Mouse (Mus musculus) embryonic facial prominence, embryonic 13.5 days (tissue): ENCODE measurements at regions not wholly inside any gene's neighbourhood (a gene's known extent, or its start where the extent isn't known, plus 50 kb on each side); places are given as distances from the start of the nearest gene placed in this dataset.
A peak's percentile ranks its signal among the peaks of the same experiment; 100 is the strongest.

Experiments
- ATAC-seq: fragments of 200-750 bp; cut with Nextera tagmentation; 2 replicates; pipeline ENCODE4 v1.8.0; 2017; ENCODE audit warnings: low read depth; ENCODE audit not compliant: insufficient number of reproducible peaks, insufficient read depth, low FRiP score, low TSS enrichment
- H3K27ac ChIP-seq: fragments of 300-500 bp; sonication (generic); 2 replicates; pipeline ENCODE4 v1.5.1; 2015; ENCODE audit warnings: moderate library complexity, mild to moderate bottlenecking, inconsistent platforms
- H3K27me3 ChIP-seq: fragments of 300-500 bp; sonication (generic); 2 replicates; pipeline ENCODE4 v1.6.1; 2015; ENCODE audit warnings: mild to moderate bottlenecking, inconsistent platforms
- H3K36me3 ChIP-seq: fragments of 300-500 bp; sonication (generic); 2 replicates; pipeline ENCODE4 v1.6.1; 2015; ENCODE audit warnings: mild to moderate bottlenecking, inconsistent platforms
- H3K4me1 ChIP-seq: fragments of 300-500 bp; sonication (generic); 2 replicates; pipeline ENCODE4 v1.6.1; 2015; ENCODE audit warnings: inconsistent platforms
- H3K4me2 ChIP-seq: fragments of 300-500 bp; sonication (generic); 2 replicates; pipeline ENCODE4 v1.6.1; 2015; ENCODE audit warnings: moderate library complexity, mild to moderate bottlenecking, inconsistent platforms
- H3K4me3 ChIP-seq: fragments of 300-500 bp; sonication (generic); 2 replicates; pipeline ENCODE4 v1.5.1; 2015; ENCODE audit warnings: mild to moderate bottlenecking, inconsistent platforms
- H3K9ac ChIP-seq: fragments of 300-500 bp; sonication (generic); 2 replicates; pipeline ENCODE4 v1.6.1; 2015; ENCODE audit warnings: mild to moderate bottlenecking, inconsistent platforms
- H3K9me3 ChIP-seq: fragments of 300-500 bp; sonication (generic); 2 replicates; pipeline ENCODE4 v1.6.1; 2016; ENCODE audit warnings: inconsistent platforms
- WGBS: fragments of 180-500 bp; shearing (Covaris S2); methylation state at CpG from one replicate; pipeline ENCODE4 v1.1.7; 2015; ENCODE audit warnings: mixed read lengths; 5-methylcytosine and 5-hydroxymethylcytosine counted together

DNA sequence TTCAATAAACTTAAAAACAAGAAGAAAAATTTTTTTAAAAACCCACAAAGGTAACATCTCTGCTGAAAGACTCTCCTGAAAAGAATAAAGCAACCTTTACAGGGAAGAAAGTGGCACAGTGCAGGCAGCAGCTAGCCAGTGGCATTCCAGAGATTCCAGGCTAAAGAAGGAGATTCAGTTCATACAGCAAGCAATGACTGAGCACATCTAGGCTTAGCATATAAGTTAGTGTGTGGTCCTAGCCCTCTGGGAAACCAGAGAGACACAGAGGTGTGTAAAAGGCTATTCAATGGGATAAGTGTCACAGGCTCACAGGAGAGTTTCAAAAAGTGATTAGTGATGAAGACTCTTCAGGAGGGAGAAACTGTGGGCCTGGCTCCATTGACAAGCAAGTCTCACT lies 225.4 kb upstream of the Spaca1 start:
- Histone ChIP-seq H3K9ac (no peak overlapping the region), H3K4me2 (no peak overlapping the region), H3K27me3 (no peaks in the 10 kb centered on the region), H3K9me3 (no peaks in the 10 kb centered on the region), H3K36me3 (no peaks in the 10 kb centered on the region), H3K4me3 (no peak overlapping the region), H3K27ac (no peak overlapping the region), H3K4me1 (no peaks in the 10 kb centered on the region)
- no peak for ATAC-seq

DNA sequence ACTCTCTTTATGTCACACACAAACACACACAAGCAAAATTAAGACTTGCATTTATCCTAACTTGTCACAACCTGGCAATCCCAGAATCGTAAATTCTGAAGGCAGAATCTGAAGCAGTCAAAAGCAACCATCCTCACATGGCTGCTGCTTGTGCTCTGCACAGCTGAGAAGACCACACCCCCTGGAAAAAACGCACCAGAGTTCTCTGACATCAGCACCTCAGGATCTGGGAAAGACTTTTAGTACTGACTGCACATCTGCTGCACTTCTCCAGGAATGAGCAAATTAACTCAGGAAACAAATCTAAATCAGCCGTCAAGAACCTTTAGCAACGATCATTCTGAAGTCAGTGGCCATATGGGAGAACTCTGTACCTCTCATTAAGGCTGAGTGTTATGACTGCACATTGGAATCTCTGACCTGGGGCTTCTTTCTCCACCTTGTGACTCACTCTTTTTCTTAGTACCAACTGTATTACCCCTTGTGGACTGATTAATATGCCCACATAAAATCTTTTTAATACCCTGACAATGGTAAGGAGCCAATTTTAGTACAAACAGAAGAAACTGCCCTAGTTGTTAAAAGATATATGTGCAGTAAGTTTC lies 248.1 kb upstream of the Akirin2 start:
- Histone ChIP-seq H3K9me3 (no peaks in the 10 kb centered on the region), H3K4me3 (no peak overlapping the region), H3K27me3 (no peaks in the 10 kb centered on the region), H3K27ac (no peak overlapping the region), H3K4me1 (no peaks in the 10 kb centered on the region), H3K4me2 (no peak overlapping the region), H3K36me3 (no peaks in the 10 kb centered on the region), H3K9ac (no peak overlapping the region)
- WGBS, result 35% methylated on average over 4 of the region's 4 CpGs
- no peak for ATAC-seq

DNA sequence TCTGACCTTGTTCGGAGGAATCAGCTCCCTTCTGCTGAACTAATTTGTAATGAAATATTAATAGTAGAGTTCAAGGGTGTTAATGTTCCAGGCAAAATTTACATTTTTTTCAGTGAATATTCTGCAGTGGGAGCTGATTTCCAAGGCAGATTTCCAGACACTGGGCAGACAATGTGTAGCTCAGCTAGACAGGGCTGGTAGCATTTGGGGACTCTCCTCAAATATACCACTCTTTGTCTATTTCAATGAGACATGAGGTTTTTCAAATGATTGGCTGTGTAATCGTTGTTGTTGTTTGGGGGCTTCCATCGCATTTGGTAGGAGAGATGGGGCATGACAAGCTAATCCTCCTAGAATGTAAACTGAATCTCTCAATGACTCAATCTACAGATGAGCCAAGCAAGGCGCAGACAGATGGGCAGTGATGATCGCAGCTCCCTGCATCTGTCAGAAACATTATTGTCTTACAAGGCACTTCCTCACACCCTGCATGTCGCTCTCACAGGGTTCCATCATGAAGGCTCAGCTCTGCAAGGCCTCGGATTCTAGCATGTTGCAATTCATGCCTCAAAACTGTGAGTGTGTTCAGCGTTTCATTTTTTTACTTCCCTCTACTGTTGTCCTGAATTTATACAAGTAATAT lies 241.7 kb upstream of the Akirin2 start:
- Histone ChIP-seq H3K9me3 (peaks cover 1% of the 10 kb centered on the region; the same call in 1 of the 2 replicates), H3K4me1 (no peaks in the 10 kb centered on the region), H3K27ac (no peak overlapping the region), H3K4me2 (no peak overlapping the region), H3K4me3 (no peak overlapping the region), H3K27me3 (no peaks in the 10 kb centered on the region), H3K36me3 (no peaks in the 10 kb centered on the region), H3K9ac (no peak overlapping the region)
- ATAC-seq, result no peak
- 70% methylated on average over 8 of the region's 8 CpGs for WGBS

DNA sequence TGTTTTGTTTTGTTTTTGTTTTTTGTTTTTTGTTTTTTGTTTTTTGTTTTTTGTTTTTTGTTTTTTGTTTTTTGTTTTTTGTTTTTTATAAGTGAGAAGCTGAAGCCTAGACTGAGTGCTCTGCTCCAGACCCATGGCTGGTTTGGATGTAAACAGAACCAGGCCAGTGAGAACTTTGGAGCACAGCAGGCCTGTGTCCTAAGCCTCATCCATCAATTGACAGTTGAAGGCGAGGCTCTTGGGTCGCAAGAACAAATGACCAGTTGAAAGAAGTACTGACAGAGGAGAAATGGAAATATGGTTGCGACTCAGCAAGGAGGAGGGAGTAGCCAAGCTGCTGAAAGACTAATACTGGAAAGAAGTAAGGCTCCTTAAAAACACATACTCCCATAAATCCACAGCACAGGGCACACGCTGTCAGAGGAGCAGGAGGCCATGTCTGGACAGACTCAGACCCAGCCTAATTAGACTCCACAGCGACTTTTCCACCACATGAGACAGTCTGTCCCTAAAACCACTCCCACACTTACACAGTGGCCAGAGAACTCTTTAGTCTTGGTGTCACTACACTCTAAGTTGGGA lies 240.6 kb upstream of the Akirin2 start:
- ATAC-seq, result no peak
- 77% methylated on average over 5 of the region's 5 CpGs for WGBS

DNA sequence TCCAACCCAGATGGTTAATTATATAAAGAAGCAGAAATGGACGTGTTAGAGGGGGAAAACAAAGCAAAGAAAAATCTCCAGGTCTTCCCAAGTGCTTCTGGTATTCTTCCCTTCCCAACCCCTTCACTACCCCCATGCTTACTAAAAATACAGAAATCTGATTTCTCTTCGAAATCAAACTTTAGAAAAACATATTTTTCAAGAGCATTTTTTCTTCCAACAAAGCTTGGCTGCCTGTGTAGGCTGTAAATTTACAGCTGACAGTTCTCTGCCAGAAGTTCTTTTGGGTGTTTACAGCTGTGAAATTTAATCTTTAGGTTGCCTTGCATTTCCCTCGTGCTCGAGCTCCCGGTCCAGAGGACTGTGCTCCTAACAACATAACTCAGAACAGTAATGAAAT lies 234.9 kb upstream of the Akirin2 start:
- Histone ChIP-seq H3K9ac (no peak overlapping the region), H3K27me3 (no peaks in the 10 kb centered on the region), H3K36me3 (no peaks in the 10 kb centered on the region), H3K4me2 (0 out of 2 replicates have a peak overlapping the region, but pooled peaks have one; percentile 11), H3K4me1 (peaks cover 11% of the 10 kb centered on the region; the same call in 1 of the 2 replicates), H3K4me3 (no peak overlapping the region), H3K27ac (peak overlapping the region; percentile 66), H3K9me3 (peaks cover 3% of the 10 kb centered on the region; the same call in 1 of the 2 replicates)
- ATAC-seq, result no peak
- WGBS, result 20% methylated on average over 5 of the region's 5 CpGs

More for the DNA sequence above, 240.6 kb upstream of the Akirin2 start:
- H3K9me3 ChIP-seq, result peaks cover 3% of the 10 kb centered on the region; the same call in 1 of the 2 replicates
- H3K4me2 ChIP-seq, result no peak overlapping the region
- no peak overlapping the region for H3K9ac ChIP-seq
- H3K27ac ChIP-seq, result no peak overlapping the region
- no peaks in the 10 kb centered on the region for H3K27me3 ChIP-seq
- H3K36me3 ChIP-seq, result no peaks in the 10 kb centered on the region
- no peaks in the 10 kb centered on the region for H3K4me1 ChIP-seq
- no peak overlapping the region for H3K4me3 ChIP-seq

DNA sequence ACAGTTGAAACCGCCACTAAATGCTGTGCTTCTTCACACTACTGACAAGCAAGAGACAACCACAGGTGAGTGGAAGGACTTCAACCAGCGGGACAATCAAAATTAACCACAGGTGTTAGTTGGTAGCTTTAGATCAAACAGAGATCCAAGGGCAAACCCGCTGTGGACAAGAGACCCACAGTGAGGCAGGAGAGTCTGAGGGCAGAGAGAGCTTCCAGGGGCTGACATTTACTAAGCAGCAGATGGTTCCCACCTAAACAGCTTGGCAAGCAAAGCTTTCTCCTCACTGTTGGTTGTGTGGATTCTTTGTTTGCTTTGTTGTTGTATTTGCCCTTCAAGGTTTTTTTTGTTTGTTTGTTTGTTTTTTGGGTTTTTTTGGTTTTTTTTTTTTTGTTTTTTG lies 227.9 kb upstream of the Akirin2 start:
- no peak overlapping the region for H3K4me2 ChIP-seq
- H3K4me3 ChIP-seq, result no peak overlapping the region
- H3K27ac ChIP-seq, result no peak overlapping the region
- H3K9me3 ChIP-seq, result no peaks in the 10 kb centered on the region
- no peak for ATAC-seq
- peaks cover 3% of the 10 kb centered on the region; the same call in 1 of the 2 replicates for H3K4me1 ChIP-seq
- H3K36me3 ChIP-seq, result no peaks in the 10 kb centered on the region
- 75% methylated on average over 3 of the region's 3 CpGs for WGBS
- no peaks in the 10 kb centered on the region for H3K27me3 ChIP-seq
- no peak overlapping the region for H3K9ac ChIP-seq

DNA sequence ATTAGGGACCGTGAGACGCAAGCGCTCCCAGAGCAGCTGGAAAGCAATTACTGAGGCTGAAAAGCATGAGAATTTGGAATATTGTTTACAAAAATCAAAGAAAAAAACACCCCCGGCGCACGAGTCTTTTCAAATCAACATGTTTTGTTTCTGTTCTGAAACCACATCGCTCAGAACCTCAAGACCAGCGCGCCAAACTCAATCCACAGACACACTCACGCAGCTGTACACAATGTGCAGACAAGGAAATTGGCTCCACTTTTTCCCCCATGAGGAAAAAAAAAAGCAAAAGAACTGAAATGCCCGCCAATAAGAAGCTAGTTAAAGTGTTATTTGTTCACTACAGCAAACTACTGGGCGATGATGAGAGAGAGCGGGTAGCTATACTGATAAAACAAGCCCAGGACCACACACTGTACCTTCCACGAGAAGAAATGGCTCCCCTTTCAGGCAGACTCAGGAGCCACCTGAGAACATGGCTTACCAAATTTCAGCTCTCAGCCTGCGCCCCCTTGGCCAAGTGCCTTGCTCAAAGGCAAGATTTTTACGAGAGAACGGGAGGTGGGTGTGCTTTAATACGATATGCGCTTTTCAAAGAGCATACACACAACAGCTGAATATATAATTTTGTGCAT lies 222.5 kb upstream of the Akirin2 start:
- Histone ChIP-seq H3K9me3 (no peaks in the 10 kb centered on the region), H3K4me2 (peak overlapping the region; percentile 36), H3K9ac (no peak overlapping the region), H3K4me1 (peaks cover 5% of the 10 kb centered on the region; the same call in 1 of the 2 replicates), H3K4me3 (peak overlapping the region; percentile 9; the same call in 1 of the 2 replicates), H3K27me3 (no peaks in the 10 kb centered on the region), H3K27ac (no peak overlapping the region), H3K36me3 (no peaks in the 10 kb centered on the region)
- no peak for ATAC-seq
- WGBS, result 53% methylated on average over 19 of the region's 19 CpGs

DNA sequence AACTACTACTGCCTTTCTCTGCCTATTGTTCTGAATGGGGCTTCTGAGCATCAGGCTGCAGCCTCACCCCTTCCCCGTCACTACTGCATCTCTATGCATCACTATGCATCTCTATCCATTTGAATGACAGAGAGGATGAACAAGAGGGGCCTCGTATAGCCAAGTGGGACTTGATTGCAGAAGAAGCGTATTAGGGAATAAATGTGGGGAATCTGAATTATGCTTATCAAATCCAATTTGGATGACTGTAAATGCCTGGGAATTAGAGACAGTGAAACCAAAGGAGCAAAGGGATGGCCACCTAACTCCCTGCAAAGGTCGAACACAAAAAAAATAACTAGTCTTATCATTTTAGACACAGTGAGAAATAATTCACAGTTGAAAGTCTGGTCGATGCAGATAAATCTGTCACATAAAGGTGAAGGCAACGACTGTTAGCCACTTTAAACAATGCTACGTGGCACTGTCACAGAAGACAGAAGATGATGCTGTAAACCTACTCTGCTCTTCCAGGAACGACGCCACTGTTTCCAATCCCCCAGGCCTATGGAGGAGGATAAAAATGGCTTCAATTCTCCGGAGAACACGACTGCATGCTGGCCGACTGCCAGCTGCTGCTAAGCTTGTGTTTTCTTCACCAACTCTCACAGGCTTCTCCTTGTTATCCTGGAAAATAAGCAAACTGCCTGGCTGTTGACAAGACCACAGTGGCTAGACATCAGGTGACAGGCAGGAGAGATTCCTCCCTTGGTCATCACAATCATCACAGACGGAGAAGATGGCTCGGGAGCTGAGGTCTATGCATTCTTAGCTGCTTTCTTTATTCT lies 213.6 kb upstream of the Akirin2 start:
- H3K9me3 ChIP-seq, result no peaks in the 10 kb centered on the region
- 43% methylated on average over 14 of the region's 14 CpGs for WGBS
- H3K4me3 ChIP-seq, result no peak overlapping the region
- H3K27ac ChIP-seq, result peak overlapping the region; percentile 9; the same call in 1 of the 2 replicates
- H3K36me3 ChIP-seq, result no peaks in the 10 kb centered on the region
- H3K27me3 ChIP-seq, result no peaks in the 10 kb centered on the region
- H3K4me2 ChIP-seq, result no peak overlapping the region; the same call in 1 of the 2 replicates
- peaks cover 11% of the 10 kb centered on the region for H3K4me1 ChIP-seq
- H3K9ac ChIP-seq, result no peak overlapping the region
- no peak for ATAC-seq

DNA sequence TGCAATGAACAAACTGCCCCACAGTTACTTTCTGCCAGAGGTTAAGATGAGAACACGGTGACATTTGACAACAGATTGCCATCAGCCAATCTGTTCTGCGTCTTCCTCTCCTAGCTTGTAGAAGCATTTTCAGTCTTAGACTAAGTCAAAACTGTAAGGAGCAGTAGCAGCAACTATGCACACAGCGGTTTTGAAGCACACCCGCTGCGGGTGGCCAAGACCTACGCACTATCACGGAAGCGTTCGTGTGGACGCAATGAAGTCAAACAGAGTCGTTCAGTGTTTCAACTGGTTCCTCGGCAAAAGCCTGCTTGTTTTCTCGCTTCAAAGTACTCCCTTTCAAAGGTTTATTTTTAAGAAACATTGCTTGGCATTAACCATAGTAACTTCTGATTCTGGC lies 212.9 kb upstream of the Akirin2 start:
- no peak for ATAC-seq
- no peaks in the 10 kb centered on the region for H3K9me3 ChIP-seq
- H3K4me3 ChIP-seq, result no peak overlapping the region
- no peaks in the 10 kb centered on the region for H3K27me3 ChIP-seq
- H3K9ac ChIP-seq, result no peak overlapping the region
- peaks cover 11% of the 10 kb centered on the region for H3K4me1 ChIP-seq
- H3K4me2 ChIP-seq, result no peak overlapping the region; the same call in 1 of the 2 replicates
- peak overlapping the region; percentile 9; the same call in 1 of the 2 replicates for H3K27ac ChIP-seq
- WGBS, result 91% methylated on average over 13 of the region's 13 CpGs
- no peaks in the 10 kb centered on the region for H3K36me3 ChIP-seq

DNA sequence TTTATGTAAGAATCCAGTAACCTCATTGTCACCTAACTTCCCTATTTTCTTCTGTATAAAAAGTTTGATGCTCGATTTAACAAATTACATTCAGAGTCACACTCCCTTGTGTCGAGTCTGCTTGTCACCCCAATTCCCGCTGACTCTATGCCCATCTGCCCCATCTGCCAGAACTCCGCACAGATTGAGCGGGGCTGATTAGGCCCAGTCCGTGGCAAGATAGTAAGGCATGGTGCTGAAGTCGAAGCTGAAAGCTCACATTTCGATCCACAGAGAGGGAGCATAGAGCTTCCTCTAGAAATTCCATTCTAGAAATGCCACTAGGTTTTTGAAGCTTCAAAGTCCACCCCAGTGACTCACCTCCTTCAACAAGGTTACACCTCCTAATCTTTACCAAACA lies 210.7 kb upstream of the Akirin2 start:
- peaks cover 11% of the 10 kb centered on the region for H3K4me1 ChIP-seq
- no peak overlapping the region for H3K4me3 ChIP-seq
- no peak overlapping the region for H3K27ac ChIP-seq
- H3K9ac ChIP-seq, result no peak overlapping the region
- no peaks in the 10 kb centered on the region for H3K36me3 ChIP-seq
- H3K4me2 ChIP-seq, result no peak overlapping the region
- ATAC-seq, result no peak
- no peaks in the 10 kb centered on the region for H3K27me3 ChIP-seq
- no peaks in the 10 kb centered on the region for H3K9me3 ChIP-seq
- WGBS, result 90% methylated on average over 8 of the region's 8 CpGs
